In genomic region chr14:12406588-12406987, GRCm38 (mm10) we compare ENCODE assay signal across 17 mouse cellular contexts. TPM values are rescaled to one million over a fixed set of nuclear protein-coding genes. Genes with fewer than 3 reads are reported as not detected.
A peak's percentile ranks its signal among the peaks of the same experiment; 100 is the strongest.
DNase-seq lines count a peak whose midpoint lies in the region; ATAC-seq lines count a peak whose summit lies in the region.
"Had no signal": no experiment of that assay in that cellular context is flagged by ENCODE, and none has a peak within 500 bp of the region (broad histone marks: within the 10 kb centered on the region; RNA-seq: fewer than 3 reads in every experiment).

No protein-coding gene starts in this region.

- DNase-seq in adrenal gland, adult 2 months = peak; percentile 35
- DNase-seq in adrenal gland, adult 18-20 months (ENCODE audit: low spot score in 2 of 2) = no peak
- peak; percentile 23 for DNase-seq in kidney, adult 9 months
- peak; percentile 26 for DNase-seq in retina, adult 2 months (ENCODE audit: low read depth, low spot score)
- no peak for DNase-seq in retina, embryonic 14.5 days (ENCODE audit: low spot score)
- DNase-seq in liver, embryonic 11.5 days (ENCODE audit: low spot score) = no peak
- DNase-seq in frontal cortex, postnatal 10 days (ENCODE audit: low spot score in 2 of 2) = no peak
- DNase-seq: gastrocnemius, postnatal 10 days; liver, postnatal 0 days; spleen, adult 18-20 months had no signal

- H3K36me3 ChIP-seq in kidney, embryonic 15.5 days = no peaks in the 10 kb centered on the region
- H3K36me3 ChIP-seq in liver, embryonic 11.5 days (ENCODE audit: control insufficient read depth, insufficient read depth, low read length) = no peaks in the 10 kb centered on the region
- H3K36me3 ChIP-seq: limb, embryonic 12.5 days had no signal

- no peak for ATAC-seq in kidney, embryonic 15.5 days (replicated peaks; ENCODE audit: low FRiP score)
- no peak for ATAC-seq in liver, embryonic 11.5 days (replicated peaks; ENCODE audit: low FRiP score)
- ATAC-seq: liver, postnatal 0 days had no signal

- H3K4me3 ChIP-seq in kidney, embryonic 15.5 days (replicated peaks) = no peak overlapping the region
- no peak overlapping the region for H3K4me3 ChIP-seq in liver, embryonic 11.5 days (ENCODE audit: low read depth, low read length)
- H3K4me3 ChIP-seq: erythroblast, embryonic 14.5 days; limb, embryonic 12.5 days had no signal

- H3K27ac ChIP-seq in kidney, embryonic 15.5 days = no peak overlapping the region
- no peak overlapping the region for H3K27ac ChIP-seq in liver, embryonic 11.5 days (ENCODE audit: low read depth, low read length)
- H3K27ac ChIP-seq: limb, embryonic 12.5 days had no signal

- H3K9me3 ChIP-seq in kidney, embryonic 15.5 days (replicated peaks) = no peaks in the 10 kb centered on the region
- H3K9me3 ChIP-seq in liver, embryonic 11.5 days (ENCODE audit: control insufficient read depth, low read length) = no peaks in the 10 kb centered on the region
- H3K9me3 ChIP-seq: limb, embryonic 12.5 days had no signal

- no peaks in the 10 kb centered on the region for H3K4me1 ChIP-seq in kidney, embryonic 15.5 days
- H3K4me1 ChIP-seq in liver, embryonic 11.5 days (replicated peaks; ENCODE audit: control insufficient read depth, insufficient read depth, low read length) = no peaks in the 10 kb centered on the region

- 0 out of 2 replicates have a peak, but pooled peaks cover 3% of the 10 kb centered on the region for H3K27me3 ChIP-seq in kidney, embryonic 15.5 days
- H3K27me3 ChIP-seq in liver, embryonic 11.5 days (replicated peaks; ENCODE audit: control insufficient read depth, insufficient read depth, low read length) = no peaks in the 10 kb centered on the region; the same call in 1 of the 2 replicates
- H3K27me3 ChIP-seq: limb, embryonic 12.5 days had no signal

- no peak overlapping the region for H3K9ac ChIP-seq in kidney, embryonic 15.5 days
- H3K9ac ChIP-seq in liver, embryonic 11.5 days (ENCODE audit: low read depth, low read length) = no peak overlapping the region
- H3K9ac ChIP-seq: limb, embryonic 12.5 days; liver, postnatal 0 days had no signal

- no peak overlapping the region for H3K4me2 ChIP-seq in kidney, embryonic 15.5 days
- H3K4me2 ChIP-seq in liver, embryonic 11.5 days = no peak overlapping the region
- H3K4me2 ChIP-seq: heart, embryonic 11.5 days; limb, embryonic 12.5 days had no signal

- WGBS in kidney, embryonic 15.5 days = 80% methylated on average over 10 of the region's 10 CpGs
- 72% methylated on average over 10 of the region's 10 CpGs for WGBS in liver, embryonic 11.5 days

RNA-seq across cellular contexts. Expression of gene Fezf2, which starts 58.6 kb away (rescaled TPM):
- total RNA-seq in adrenal gland, adult 2 months (2021) = not detected
- not detected in 2 replicates for polyA plus RNA-seq in adrenal gland, adult 2 months (2012; rRNA removed)
- not detected for total RNA-seq in adrenal gland, adult 18-20 months (2021)
- not detected in 2 replicates for polyA plus RNA-seq in kidney, embryonic 15.5 days (2015; fragmentation: Nextera tagmentation; extraction: Ambion mirVana)
- 0.11 TPM in 1 of 2 replicates, not detected in the other for polyA plus RNA-seq in liver, embryonic 11.5 days (2014; fragmentation: Nextera tagmentation; extraction: Ambion mirVana)
- total RNA-seq: gastrocnemius, postnatal 10 days; hematopoietic stem cell, adult 5-6 weeks; megakaryocyte, adult 5-6 weeks had no signal
- polyA plus RNA-seq: erythroblast, embryonic 14.5 days; liver, postnatal 0 days; testis, adult 2 months had no signal

Comparison
In these comparisons a context has a peak if more than half of its experiments do, and no peak if none do; other contexts are left out.
1. DNase-seq: peak in adrenal gland, adult 2 months (single experiment), kidney, adult 9 months (single experiment) and retina, adult 2 months (single experiment); none in adrenal gland, adult 18-20 months (0 of 2), retina, embryonic 14.5 days (single experiment), liver, embryonic 11.5 days (single experiment) and frontal cortex, postnatal 10 days (0 of 2).